ENCODE assay signal across 20 mouse cellular contexts in genomic region chr4:115583036-115583435, GRCm38 (mm10). TPM values are rescaled to one million over a fixed set of nuclear protein-coding genes. Genes with fewer than 3 reads are reported as not detected.
DNase-seq lines count a peak whose midpoint lies in the region; ATAC-seq and TF ChIP-seq lines count a peak whose summit lies in the region.
"Had no signal": no experiment of that assay in that cellular context is flagged by ENCODE, and none has a peak within 500 bp of the region (broad histone marks: within the 10 kb centered on the region; RNA-seq: fewer than 3 reads in every experiment).

No protein-coding gene starts in this region.

- no peaks in the 10 kb centered on the region for H3K4me1 ChIP-seq in lung, adult 2 months (ENCODE audit: control insufficient read depth, insufficient read depth, low read length)
- H3K4me1 ChIP-seq: embryonic facial prominence, embryonic 12.5 days; forebrain, embryonic 13.5 days; limb, embryonic 12.5 days had no signal

- peak; percentile 17 to 42 for DNase-seq in lung, adult 18-20 months
- no peak for DNase-seq in lung, adult 2 months
- DNase-seq in c-Kit-negative CD71-positive TER-119-positive erythroid progenitor cells, embryonic 14.5 days (ENCODE audit: low read depth, low spot score): peak; percentile 44
- peak; percentile 49 for DNase-seq in liver
- DNase-seq in adrenal gland, adult 18-20 months (ENCODE audit: low spot score in 2 of 2): no peak
- no peak for DNase-seq in thymus, postnatal 25 days
- DNase-seq: cerebellum, postnatal 14 days; heart, postnatal 14 days; kidney, postnatal 14 days; layer of hippocampus, postnatal 36 days; thymus, postnatal 14 days had no signal

- no peak overlapping the region for H3K4me3 ChIP-seq in lung, adult 2 months (replicated peaks; ENCODE audit: extremely low read depth, low read depth, low read length)
- H3K4me3 ChIP-seq: embryonic facial prominence, embryonic 12.5 days; forebrain, embryonic 13.5 days; limb, embryonic 12.5 days had no signal

- TF ChIP-seq CTCF in lung, adult 2 months (IDR thresholded peaks at IDR 0.05; ENCODE audit: insufficient read depth, low read length): no peak

- no peak for TF ChIP-seq POLR2A in lung, adult 2 months (IDR thresholded peaks at IDR 0.05; ENCODE audit: borderline replicate concordance, extremely low read depth, low read depth, low read length)

- ATAC-seq in megakaryocyte progenitor cell, adult 5-6 weeks (replicated peaks; ENCODE audit: poor library complexity): peak; percentile 99
- ATAC-seq in cerebellum, adult (ENCODE audit: insufficient number of reproducible peaks, low FRiP score, low TSS enrichment): no peak
- ATAC-seq: forebrain, embryonic 13.5 days had no signal

RNA-seq across cellular contexts. Expression of gene Cyp4a32, which starts 17.7 kb away (rescaled TPM):
- not detected in 2 replicates for polyA plus RNA-seq in lung, adult 2 months (2012; rRNA removed)
- not detected in 2 replicates for total RNA-seq in megakaryocyte progenitor cell, adult 5-6 weeks (2015)
- not detected in 2 replicates for total RNA-seq in megakaryocyte progenitor cell, adult 5-6 weeks (2017)
- not detected for total RNA-seq in adrenal gland, adult 18-20 months (2021)
- total RNA-seq: granulocyte monocyte progenitor cell, adult 5-6 weeks; heart, postnatal 14 days; layer of hippocampus, postnatal 36 days had no signal
- polyA plus RNA-seq: embryonic facial prominence, embryonic 12.5 days; forebrain, embryonic 13.5 days; intestine, embryonic 14.5 days; limb, embryonic 12.5 days; macrophage; neural tube, embryonic 14.5 days had no signal

RNA-seq across cellular contexts. Expression of gene Cyp4a31, which starts 19.6 kb away (rescaled TPM):
- not detected in 2 replicates for polyA plus RNA-seq in lung, adult 2 months (2012; rRNA removed)
- not detected in 2 replicates for total RNA-seq in megakaryocyte progenitor cell, adult 5-6 weeks (2015)
- total RNA-seq in megakaryocyte progenitor cell, adult 5-6 weeks (2017): not detected in 2 replicates
- total RNA-seq in adrenal gland, adult 18-20 months (2021): not detected
- total RNA-seq: granulocyte monocyte progenitor cell, adult 5-6 weeks; heart, postnatal 14 days; layer of hippocampus, postnatal 36 days had no signal
- polyA plus RNA-seq: embryonic facial prominence, embryonic 12.5 days; forebrain, embryonic 13.5 days; intestine, embryonic 14.5 days; limb, embryonic 12.5 days; macrophage; neural tube, embryonic 14.5 days had no signal

Comparison
In these comparisons a context has a peak if more than half of its experiments do, and no peak if none do; other contexts are left out.
1. DNase-seq: peak in lung, adult 18-20 months (2 of 2), c-Kit-negative CD71-positive TER-119-positive erythroid progenitor cells, embryonic 14.5 days (single experiment) and liver (single experiment); none in lung, adult 2 months (single experiment), adrenal gland, adult 18-20 months (0 of 2) and thymus, postnatal 25 days (single experiment).